Mouse (Mus musculus) CH12.LX (cell line): ENCODE measurements at regions not wholly inside any gene's neighbourhood (a gene's known extent, or its start where the extent isn't known, plus 50 kb on each side); places are given as distances from the start of the nearest gene placed in this dataset.

Experiments
- DNase-seq: peaks from one replicate; pipeline ENCODE4 v3.0.0-alpha.2; 2013; ENCODE audit errors: extremely low read depth
- H3K27ac ChIP-seq: 2 replicates; pipeline ENCODE4 v1.5.1; 2012; ENCODE audit warnings: low read depth, mild to moderate bottlenecking, control low read depth, moderate library complexity; ENCODE audit not compliant: insufficient read depth
- H3K27me3 ChIP-seq: replicated peaks from 2 replicates; pipeline ENCODE3; 2012; ENCODE audit warnings: inconsistent platforms
- H3K36me3 ChIP-seq, 2 experiments: replicated peaks in 1 of 2; 2 replicates each; pipeline versions ENCODE3 to v1.6.1; 2012; ENCODE audit warnings: inconsistent platforms in 1 of 2, low read length in 1 of 2, mild to moderate bottlenecking in 1 of 2, mixed read lengths in 1 of 2, moderate library complexity in 1 of 2; ENCODE audit not compliant: control insufficient read depth in 1 of 2, insufficient read depth in 1 of 2
- H3K4me1 ChIP-seq, 2 experiments: 2 replicates each; pipeline ENCODE4 v1.6.1; 2012; ENCODE audit warnings: inconsistent platforms in 1 of 2, moderate library complexity in 1 of 2; ENCODE audit not compliant: insufficient read depth in 2 of 2, control insufficient read depth in 1 of 2
- H3K4me2 ChIP-seq: 2 replicates; pipeline ENCODE4 v1.6.1; 2012; ENCODE audit warnings: low read depth, mild to moderate bottlenecking, control low read depth; ENCODE audit not compliant: poor library complexity, insufficient read depth, severe bottlenecking
- H3K4me3 ChIP-seq, 3 experiments: fragments of 150-350 bp in 1 of 3; sonication (generic) in 1 of 3; replicated peaks in 1 of 3; 2 replicates each; pipeline versions ENCODE3 to v1.5.1; 2011 to 2012; ENCODE audit warnings: low read depth in 2 of 3, low read length in 2 of 3, mild to moderate bottlenecking in 2 of 3, moderate library complexity in 2 of 3, control low read depth in 1 of 3, improper control_type of control experiment in 1 of 3, inconsistent platforms in 1 of 3, mixed read lengths in 1 of 3; ENCODE audit not compliant: poor library complexity in 1 of 3
- H3K79me2 ChIP-seq: replicated peaks from 2 replicates; pipeline ENCODE4 v1.6.1; 2012; ENCODE audit warnings: mild to moderate bottlenecking, moderate library complexity; ENCODE audit not compliant: control insufficient read depth, poor library complexity, insufficient read depth, severe bottlenecking; ENCODE audit errors: extremely low read depth
- H3K9ac ChIP-seq: 2 replicates; pipeline ENCODE4 v1.6.1; 2012; ENCODE audit warnings: low read depth, mild to moderate bottlenecking, control low read depth, moderate library complexity; ENCODE audit not compliant: insufficient read depth
- H3K9me3 ChIP-seq: replicated peaks from 2 replicates; pipeline ENCODE3; 2012; ENCODE audit warnings: low read length, inconsistent platforms, mixed read lengths
- CHD1 ChIP-seq: IDR thresholded peaks from 2 replicates; pipeline ENCODE4 v1.6.1; 2012; ENCODE audit warnings: low read depth, low read length, improper control_type of control experiment, inconsistent platforms
- CTCF ChIP-seq, 2 experiments: IDR thresholded peaks in 1 of 2; conservative IDR thresholded peaks in 1 of 2; 2 replicates each; pipeline ENCODE4 v1.5.1; 2011 to 2012; ENCODE audit warnings: low read depth in 2 of 2, low read length in 2 of 2, improper control_type of control experiment in 1 of 2, inconsistent platforms in 1 of 2, mild to moderate bottlenecking in 1 of 2, moderate library complexity in 1 of 2
- E2F4 ChIP-seq: IDR thresholded peaks from 2 replicates; pipeline ENCODE4 v1.6.1; 2011; ENCODE audit warnings: low read depth, low read length, improper control_type of control experiment; ENCODE audit not compliant: insufficient replicate concordance
- ELF1 ChIP-seq: IDR thresholded peaks from 2 replicates; pipeline ENCODE4 v1.6.1; 2014; ENCODE audit warnings: low read depth, mild to moderate bottlenecking, inconsistent platforms, low read length, improper control_type of control experiment
- HCFC1 ChIP-seq: IDR thresholded peaks from 2 replicates; pipeline ENCODE4 v1.6.1; 2012; ENCODE audit warnings: low read depth, mild to moderate bottlenecking, inconsistent platforms, low read length, improper control_type of control experiment
- IRF4 ChIP-seq: IDR thresholded peaks from 2 replicates; pipeline ENCODE4 v1.6.1; 2014; ENCODE audit warnings: low read depth, mild to moderate bottlenecking, inconsistent platforms, low read length, improper control_type of control experiment
- JUND ChIP-seq: conservative IDR thresholded peaks from 2 replicates; pipeline ENCODE4 v1.6.1; 2011; ENCODE audit warnings: low read depth, low read length, improper control_type of control experiment
- MAZ ChIP-seq: IDR thresholded peaks from 2 replicates; pipeline ENCODE4 v1.6.1; 2012; ENCODE audit warnings: low read depth, mild to moderate bottlenecking, inconsistent platforms, low read length, improper control_type of control experiment, moderate library complexity
- MYC ChIP-seq: IDR thresholded peaks from 2 replicates; pipeline ENCODE4 v1.6.1; 2011; ENCODE audit warnings: low read depth, mild to moderate bottlenecking, improper control_type of control experiment, low read length
- NELFE ChIP-seq: IDR thresholded peaks from 2 replicates; pipeline ENCODE4 v1.6.1; 2011; ENCODE audit warnings: low read depth, low read length, improper control_type of control experiment
- POLR2A ChIP-seq: IDR thresholded peaks from 2 replicates; pipeline ENCODE4 v1.6.1; 2011; ENCODE audit warnings: low read depth, mild to moderate bottlenecking, improper control_type of control experiment, low read length
- POLR2AphosphoS2 ChIP-seq: IDR thresholded peaks from 2 replicates; pipeline ENCODE4 v1.6.1; 2011; ENCODE audit warnings: low read depth, low read length, improper control_type of control experiment
- RAD21 ChIP-seq: IDR thresholded peaks from 2 replicates; pipeline ENCODE4 v1.6.1; 2011; ENCODE audit warnings: low read depth, mild to moderate bottlenecking, low read length, improper control_type of control experiment, moderate library complexity
- RCOR1 ChIP-seq: conservative IDR thresholded peaks from 2 replicates; pipeline ENCODE4 v1.6.1; 2012; ENCODE audit warnings: low read depth, mild to moderate bottlenecking, inconsistent platforms, low read length, improper control_type of control experiment
- SMC3 ChIP-seq: IDR thresholded peaks from 2 replicates; pipeline ENCODE4 v1.6.1; 2011; ENCODE audit warnings: low read depth, low read length, improper control_type of control experiment
- UBTF ChIP-seq: IDR thresholded peaks from 2 replicates; pipeline ENCODE4 v1.6.1; 2012; ENCODE audit warnings: low read depth, mild to moderate bottlenecking, inconsistent platforms, low read length, improper control_type of control experiment, moderate library complexity
- USF2 ChIP-seq: conservative IDR thresholded peaks from 2 replicates; pipeline ENCODE4 v1.6.1; 2011; ENCODE audit warnings: low read depth, low read length, improper control_type of control experiment
- ZC3H11A ChIP-seq: IDR thresholded peaks from 2 replicates; pipeline ENCODE4 v1.6.1; 2012; ENCODE audit warnings: low read depth, mild to moderate bottlenecking, inconsistent platforms, low read length, improper control_type of control experiment
- ZKSCAN1 ChIP-seq: IDR thresholded peaks from 2 replicates; pipeline ENCODE4 v1.6.1; 2012; ENCODE audit warnings: low read depth, inconsistent platforms, low read length, improper control_type of control experiment, borderline replicate concordance
- ZMIZ1 ChIP-seq: IDR thresholded peaks from 2 replicates; pipeline ENCODE4 v1.6.1; 2012; ENCODE audit warnings: low read depth, mild to moderate bottlenecking, inconsistent platforms, low read length, improper control_type of control experiment
- dilution Hi-C: fragments of 300-500 bp; cut with MboI; formaldehyde crosslinking; loops from 2 replicates; pipeline ENCODE4 v1.14.3; 2020; ENCODE audit warnings: low sequenced_read_pairs; ENCODE audit not compliant: extremely low pct_unique_long_range_greater_than_20kb, extremely low pct_ligation_motif_present
- in situ Hi-C: fragments of 300-500 bp; cut with MboI; formaldehyde crosslinking; loops from 3 replicates; pipeline ENCODE4 v1.14.3; 2019; ENCODE audit warnings: low sequenced_read_pairs, low pct_ligation_motif_present, low pct_unique_long_range_greater_than_20kb, mixed read lengths

DNA sequence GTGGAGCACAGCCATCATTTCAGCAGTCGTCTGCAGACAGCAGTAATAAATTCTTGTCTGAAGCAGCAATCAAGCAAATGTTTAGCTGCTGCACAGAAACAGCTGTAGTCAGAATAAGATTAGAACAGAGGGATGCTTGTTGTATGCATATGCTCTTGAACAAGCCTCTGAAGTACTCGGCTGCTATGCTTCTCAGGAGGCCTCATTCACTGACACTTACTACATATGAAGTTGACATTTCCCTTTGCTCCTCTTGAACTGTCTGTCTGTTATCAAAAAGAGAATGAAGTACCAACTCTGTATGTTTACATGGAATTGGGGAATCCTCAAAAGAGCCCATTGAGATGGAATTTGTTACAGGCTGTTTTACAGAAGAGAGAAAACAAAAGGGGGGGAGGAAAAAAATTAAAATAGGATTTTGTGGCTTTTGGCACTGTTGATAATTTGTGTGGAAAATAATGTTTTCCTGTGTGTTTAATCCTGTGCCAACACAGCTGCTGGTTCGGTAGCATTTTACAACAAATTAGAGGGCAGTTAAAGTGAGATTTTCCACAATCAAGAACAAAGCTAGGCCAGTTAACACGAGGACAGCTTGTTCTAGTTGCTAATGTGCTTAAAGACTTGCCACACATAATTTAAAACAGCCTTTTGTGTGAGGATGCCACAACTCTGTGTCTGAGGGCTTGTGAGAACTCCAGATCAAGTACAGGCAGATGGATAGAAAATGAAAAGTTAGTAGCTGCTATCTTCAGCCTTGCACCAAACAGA is 289.3 kb downstream of the Aldoart1 start:
- Histone ChIP-seq H3K27me3 (no peaks in the 10 kb centered on the region), H3K4me2 (no peak overlapping the region), H3K36me3 (no peaks in the 10 kb centered on the region), H3K27ac (no peak overlapping the region), H3K9ac (no peak overlapping the region), H3K4me3 (no peak overlapping the region), H3K4me1 (no peaks in the 10 kb centered on the region)
- no peak for DNase-seq
- in situ Hi-C loops: no loop called here
- no peak for TF ChIP-seq ZKSCAN1
- TF ChIP-seq HCFC1: no peak
- TF ChIP-seq CTCF (conservative IDR thresholded peaks at IDR 0.05 in 1 of 2, IDR thresholded peaks at IDR 0.05 in 1 of 2; ENCODE audit: low read depth in 2 of 2, low read length in 2 of 2): no peak
- TF ChIP-seq SMC3: no peak
- TF ChIP-seq IRF4: no peak
- no peak for TF ChIP-seq ZMIZ1
- no peak for TF ChIP-seq JUND
- TF ChIP-seq, all 38 proteins: peak for 0
- H3K9me3 ChIP-seq: peaks cover 20% of the 10 kb centered on the region
- no peaks in the 10 kb centered on the region for H3K79me2 ChIP-seq
- dilution Hi-C loops: no loop called here

GRCm38 (mm10) chr4:72554276-72554675 is 298.2 kb downstream of the Aldoart1 start:
- Histone ChIP-seq H3K4me2 (no peak overlapping the region), H3K36me3 (no peaks in the 10 kb centered on the region), H3K27ac (no peak overlapping the region)
- in situ Hi-C loops: no loop called here
- TF ChIP-seq ELF1 (no peak), SMC3 (no peak), ZC3H11A (no peak), USF2 (no peak), CHD1 (no peak), POLR2A (no peak), RCOR1 (no peak), ZKSCAN1 (no peak), MAZ (no peak), MYC (no peak), POLR2AphosphoS2 (no peak), E2F4 (no peak), NELFE (no peak), UBTF (no peak), CTCF (conservative IDR thresholded peaks at IDR 0.05 in 1 of 2, IDR thresholded peaks at IDR 0.05 in 1 of 2; ENCODE audit: low read depth in 2 of 2, low read length in 2 of 2) (no peak), RAD21 (no peak)
- TF ChIP-seq, all 38 proteins: peak for 0
- Histone ChIP-seq H3K4me1 (no peaks in the 10 kb centered on the region), H3K9me3 (peaks cover 19% of the 10 kb centered on the region), H3K79me2 (no peaks in the 10 kb centered on the region), H3K4me3 (no peak overlapping the region), H3K27me3 (no peaks in the 10 kb centered on the region), H3K9ac (no peak overlapping the region)
- DNase-seq: no peak
- dilution Hi-C loops: no loop called here
